Mouse (Mus musculus) intestine, embryonic 16.5 days (tissue): ENCODE measurements around the gene Gm9817. TPM values are rescaled to one million over a fixed set of nuclear protein-coding genes. Genes with fewer than 3 reads are reported as not detected.

Experiments
- ATAC-seq: fragments of 200-750 bp; cut with Nextera tagmentation; 2 replicates; pipeline ENCODE4 v1.8.0; 2017; ENCODE audit warnings: moderate TSS enrichment, moderate library complexity
- H3K27ac ChIP-seq: fragments of 300-500 bp; sonication (generic); 2 replicates; pipeline ENCODE4 v1.5.1; 2014; ENCODE audit warnings: mild to moderate bottlenecking, low read length
- H3K27me3 ChIP-seq: fragments of 300-500 bp; sonication (generic); replicated peaks from 2 replicates; pipeline ENCODE4 v1.6.1; 2014; ENCODE audit warnings: low read length, control low read depth, mixed read lengths; ENCODE audit not compliant: control insufficient read depth, insufficient read depth
- H3K36me3 ChIP-seq: fragments of 300-500 bp; sonication (generic); 2 replicates; pipeline ENCODE4 v1.6.1; 2014; ENCODE audit warnings: low read length, control low read depth; ENCODE audit not compliant: control insufficient read depth, insufficient read depth
- H3K4me1 ChIP-seq: fragments of 300-500 bp; sonication (generic); 2 replicates; pipeline ENCODE4 v1.6.1; 2014; ENCODE audit warnings: low read length, control low read depth, mixed read lengths; ENCODE audit not compliant: control insufficient read depth, insufficient read depth
- H3K4me2 ChIP-seq: fragments of 300-500 bp; sonication (generic); 2 replicates; pipeline ENCODE4 v1.6.1; 2014; ENCODE audit warnings: low read depth, low read length, control low read depth
- H3K4me3 ChIP-seq: fragments of 300-500 bp; sonication (generic); 2 replicates; pipeline ENCODE4 v1.5.1; 2014; ENCODE audit warnings: mild to moderate bottlenecking, low read length
- H3K9ac ChIP-seq: fragments of 300-500 bp; sonication (generic); 2 replicates; pipeline ENCODE4 v1.6.1; 2014; ENCODE audit warnings: low read depth, low read length
- H3K9me3 ChIP-seq: fragments of 300-500 bp; sonication (generic); 2 replicates; pipeline ENCODE4 v1.6.1; 2016; ENCODE audit warnings: low read length, control low read depth; ENCODE audit not compliant: control insufficient read depth
- WGBS: fragments of 180-500 bp; shearing (Covaris S2); extraction: QIAGEN DNeasy Blood & Tissue Kit; methylation state at CpG from one replicate; pipeline ENCODE4 v1.1.7; 2014; 5-methylcytosine and 5-hydroxymethylcytosine counted together
- polyA plus RNA-seq: library from polyadenylated mRNA; unstranded; fragments of >200 nt; fragmentation: Nextera tagmentation; extraction: Ambion mirVana; gene quantifications from 2 replicates; pipeline ENCODE4 v1.2.1, GENCODE M21; 2015

The Gm9817 gene
- polyA plus RNA-seq, 1 experiment from 2014 or later = not detected

DNA sequence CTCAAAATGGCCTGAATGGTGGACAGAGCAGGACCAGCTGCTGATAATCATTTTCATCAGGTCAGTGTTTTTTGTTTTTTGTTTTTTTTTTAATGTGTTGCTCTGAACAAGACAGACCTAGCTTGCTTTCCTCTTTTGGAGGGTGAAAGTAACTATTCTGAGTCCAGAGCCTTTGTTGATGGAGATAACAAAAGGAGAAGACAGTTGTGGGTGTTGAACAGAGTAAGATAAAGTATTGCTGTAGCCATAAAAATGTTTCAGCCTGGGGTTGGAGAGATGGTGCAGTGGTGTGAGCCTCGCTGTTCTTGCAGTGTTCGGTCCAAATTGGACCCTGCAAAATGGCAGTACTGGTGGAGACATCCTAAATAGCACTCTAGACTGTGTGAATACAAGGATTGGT, 2.8 kb upstream of the Gm9817 start:
- no peaks in the 10 kb centered on the region for H3K27me3 ChIP-seq
- WGBS = 93% methylated on average over 2 of the region's 2 CpGs
- peaks cover 8% of the 10 kb centered on the region; the same call in 1 of the 2 replicates for H3K9me3 ChIP-seq
- no peak overlapping the region for H3K27ac ChIP-seq
- H3K4me1 ChIP-seq = no peaks in the 10 kb centered on the region
- no peak overlapping the region for H3K4me3 ChIP-seq
- H3K36me3 ChIP-seq = no peaks in the 10 kb centered on the region
- no peak for ATAC-seq
- no peak overlapping the region for H3K4me2 ChIP-seq
- H3K9ac ChIP-seq = no peak overlapping the region

DNA sequence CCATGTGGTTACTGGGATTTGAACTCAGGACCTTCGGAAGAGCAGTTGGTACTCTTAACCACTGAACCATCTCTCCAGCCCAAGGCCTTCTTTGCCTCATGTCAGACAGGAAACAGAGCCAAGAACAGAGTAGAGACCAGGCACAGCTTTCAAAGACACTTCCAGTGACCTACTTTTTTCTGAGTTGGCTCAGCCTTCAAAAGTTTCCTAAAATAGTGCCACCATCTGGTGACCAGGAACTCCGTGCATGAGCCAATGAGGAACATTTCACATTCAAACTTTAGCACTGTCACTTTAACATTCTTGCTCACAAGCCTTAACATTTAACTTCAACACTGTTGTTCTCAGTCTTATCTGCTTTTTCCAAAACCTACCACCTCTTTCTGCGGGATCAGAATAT, 2.3 kb downstream of the Gm9817 start:
- ATAC-seq = no peak
- Histone ChIP-seq H3K4me1 (peaks cover 9% of the 10 kb centered on the region; the same call in 1 of the 2 replicates), H3K4me3 (no peak overlapping the region), H3K9me3 (peaks cover 12% of the 10 kb centered on the region), H3K27me3 (no peaks in the 10 kb centered on the region), H3K36me3 (no peaks in the 10 kb centered on the region), H3K9ac (no peak overlapping the region), H3K4me2 (no peak overlapping the region), H3K27ac (no peak overlapping the region)
- 91% methylated on average over 3 of the region's 3 CpGs for WGBS

DNA sequence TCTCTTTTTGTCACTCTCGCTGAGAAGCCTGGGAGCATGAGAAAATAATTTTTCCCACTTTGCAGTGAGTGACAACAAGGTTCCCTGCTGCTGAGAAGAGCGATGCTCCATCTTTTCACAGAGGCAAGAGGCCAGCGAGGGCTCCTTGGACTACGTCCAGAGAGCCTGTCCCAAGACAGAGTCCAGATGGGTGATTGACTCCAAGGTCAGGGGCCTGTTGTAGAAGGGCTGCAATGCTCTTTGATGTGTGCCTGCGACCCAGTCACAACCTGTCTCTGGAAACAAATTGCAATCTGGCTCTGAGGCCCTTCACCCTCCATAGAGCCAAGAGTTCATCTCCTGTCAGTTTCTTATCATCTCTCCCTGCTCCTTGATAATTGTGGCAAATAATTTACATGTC, 5.2 kb downstream of the Gm9817 start:
- no peak overlapping the region for H3K4me3 ChIP-seq
- WGBS = 14% methylated on average over 5 of the region's 5 CpGs
- peaks cover 12% of the 10 kb centered on the region for H3K9me3 ChIP-seq
- H3K36me3 ChIP-seq = no peaks in the 10 kb centered on the region
- H3K27me3 ChIP-seq = no peaks in the 10 kb centered on the region
- H3K9ac ChIP-seq = no peak overlapping the region
- H3K4me2 ChIP-seq = 0 out of 2 replicates have a peak overlapping the region, but pooled peaks have one; percentile 9
- ATAC-seq = peak; percentile 70
- peaks cover 12% of the 10 kb centered on the region for H3K4me1 ChIP-seq
- no peak overlapping the region for H3K27ac ChIP-seq

DNA sequence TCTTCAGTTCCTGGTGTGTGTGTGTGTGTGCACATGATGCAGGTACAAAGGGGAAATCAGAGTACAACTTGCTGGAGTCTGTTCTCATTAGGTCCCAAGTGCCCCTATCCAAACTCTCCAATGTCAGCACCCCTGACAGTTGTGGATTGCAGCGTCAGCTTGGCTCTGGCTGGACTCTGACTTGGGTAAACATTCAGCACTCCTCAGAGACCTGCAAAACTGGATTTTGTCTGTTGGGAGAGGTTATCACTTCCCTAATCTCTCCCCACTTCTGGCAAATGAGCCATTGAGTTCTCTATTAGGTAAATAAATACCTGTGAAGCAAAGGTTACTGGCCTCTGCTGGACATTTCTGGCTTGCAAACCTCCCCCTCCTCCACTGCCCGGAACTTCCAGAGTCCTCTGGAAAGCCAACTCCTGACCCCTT, 10.3 kb downstream of the Gm9817 start:
- peak; percentile 93 for ATAC-seq
- Histone ChIP-seq H3K4me3 (no peak overlapping the region), H3K27ac (peak overlapping the region; percentile 66), H3K9me3 (no peaks in the 10 kb centered on the region), H3K9ac (no peak overlapping the region), H3K36me3 (no peaks in the 10 kb centered on the region), H3K4me2 (0 out of 2 replicates have a peak overlapping the region, but pooled peaks have one; percentile 19), H3K4me1 (peaks cover 16% of the 10 kb centered on the region), H3K27me3 (no peaks in the 10 kb centered on the region)
- 17% methylated on average over 2 of the region's 2 CpGs for WGBS

DNA sequence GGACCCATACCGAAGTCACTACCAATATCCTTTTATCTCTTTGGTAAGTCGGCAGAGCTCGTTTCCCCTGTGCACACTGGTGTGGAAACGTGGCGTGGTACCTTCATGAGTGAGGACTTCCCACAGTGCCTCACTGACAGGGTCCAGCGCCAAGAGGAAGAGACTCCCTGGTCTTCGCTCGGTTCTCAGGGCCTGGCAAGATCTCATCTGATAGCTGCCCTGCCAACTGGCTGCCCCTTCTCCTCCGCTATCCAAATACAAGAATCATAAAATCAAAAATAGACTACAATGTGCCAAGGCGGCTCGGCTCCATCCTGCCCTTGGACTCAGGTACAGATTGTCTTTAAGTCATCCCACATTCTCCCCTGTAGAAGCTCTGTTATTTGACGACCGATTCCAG, 11.4 kb downstream of the Gm9817 start:
- H3K4me3 ChIP-seq = no peak overlapping the region

DNA sequence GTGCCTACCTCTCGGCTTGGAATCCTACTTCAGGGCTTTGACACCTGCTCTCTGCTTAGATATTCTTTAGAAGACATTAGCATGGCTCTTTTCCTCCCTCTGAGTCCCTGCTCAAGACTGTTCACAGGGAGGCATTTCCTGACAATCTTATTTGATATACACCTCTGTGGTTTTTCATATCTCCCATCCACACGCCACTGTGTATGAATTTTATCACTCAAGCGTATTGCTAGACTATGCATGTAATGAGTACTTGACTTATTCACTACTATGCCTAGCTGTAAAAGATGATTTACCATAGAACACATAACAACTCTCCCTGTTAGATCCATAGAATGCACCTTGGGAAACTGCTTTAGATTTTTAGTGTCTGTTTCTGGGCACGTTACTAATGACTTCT, 14.3 kb downstream of the Gm9817 start:
- Histone ChIP-seq H3K9ac (no peak overlapping the region), H3K27ac (no peak overlapping the region), H3K4me2 (no peak overlapping the region), H3K4me1 (peaks cover 12% of the 10 kb centered on the region), H3K9me3 (no peaks in the 10 kb centered on the region), H3K4me3 (no peak overlapping the region), H3K36me3 (no peaks in the 10 kb centered on the region), H3K27me3 (no peaks in the 10 kb centered on the region)
- ATAC-seq = no peak
- 84% methylated on average over 4 of the region's 4 CpGs for WGBS

More for the DNA sequence above, 11.4 kb downstream of the Gm9817 start:
- Histone ChIP-seq H3K4me1 (peaks cover 15% of the 10 kb centered on the region), H3K36me3 (no peaks in the 10 kb centered on the region), H3K9me3 (no peaks in the 10 kb centered on the region), H3K4me2 (no peak overlapping the region), H3K27me3 (no peaks in the 10 kb centered on the region), H3K27ac (no peak overlapping the region), H3K9ac (no peak overlapping the region)
- 55% methylated on average over 13 of the region's 13 CpGs for WGBS
- no peak for ATAC-seq

DNA sequence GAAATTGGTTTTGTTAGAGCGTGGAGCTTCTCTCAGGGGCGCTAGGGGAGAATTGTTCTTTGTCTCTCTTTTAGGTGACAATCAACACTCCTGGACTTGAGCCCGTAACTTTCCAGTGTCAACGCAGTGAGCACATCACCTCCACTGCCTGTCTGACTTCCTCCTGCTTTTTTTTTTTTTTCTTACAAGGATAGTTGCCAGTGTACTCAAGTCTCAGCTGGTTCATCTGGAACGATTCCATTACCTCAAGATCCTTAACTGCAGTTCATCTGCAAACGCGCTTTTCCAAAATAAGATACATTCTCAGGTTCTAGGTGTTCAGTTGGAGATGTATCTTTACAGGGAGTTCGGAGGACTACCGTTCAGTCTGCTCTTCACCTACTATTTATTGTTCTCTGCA, 16.5 kb downstream of the Gm9817 start:
- peaks cover 4% of the 10 kb centered on the region; the same call in 1 of the 2 replicates for H3K4me1 ChIP-seq
- no peak overlapping the region for H3K4me2 ChIP-seq
- no peak overlapping the region for H3K9ac ChIP-seq
- H3K9me3 ChIP-seq = no peaks in the 10 kb centered on the region
- H3K36me3 ChIP-seq = no peaks in the 10 kb centered on the region
- no peak overlapping the region for H3K27ac ChIP-seq
- H3K27me3 ChIP-seq = no peaks in the 10 kb centered on the region
- WGBS = 90% methylated on average over 9 of the region's 9 CpGs
- H3K4me3 ChIP-seq = no peak overlapping the region
- ATAC-seq = no peak

DNA sequence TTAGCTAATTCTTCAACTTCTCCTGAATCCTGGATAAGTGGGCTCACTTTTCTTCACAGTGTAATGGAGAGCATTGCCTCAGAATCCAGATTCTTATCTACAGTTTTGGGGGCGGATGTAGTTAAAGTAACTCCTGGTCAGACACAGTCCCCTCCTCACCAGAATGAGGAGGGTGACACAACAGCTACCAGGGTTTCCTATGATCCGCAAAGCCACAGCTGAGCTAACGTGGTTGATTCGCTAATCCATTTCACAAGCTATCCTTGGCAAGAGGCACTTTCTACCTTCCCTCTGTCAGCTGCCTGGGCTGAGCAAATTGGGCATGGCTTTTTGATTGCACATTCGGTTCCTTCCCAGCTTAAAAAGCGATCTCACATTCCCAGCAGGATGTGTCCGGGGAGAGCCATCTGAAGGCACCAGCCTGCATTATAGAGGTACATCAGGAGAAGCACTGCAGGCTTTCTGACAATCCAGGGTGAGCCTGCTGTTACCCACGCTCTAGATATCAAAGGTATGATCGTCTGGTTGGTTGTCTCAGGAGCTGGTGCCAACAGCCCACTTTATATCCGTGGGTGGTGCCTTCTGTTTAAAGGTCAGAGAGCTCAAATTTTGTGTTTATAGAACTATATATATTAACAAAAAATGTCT, 21.2 kb downstream of the Gm9817 start:
- WGBS = 73% methylated on average over 10 of the region's 10 CpGs
- Histone ChIP-seq H3K27me3 (no peaks in the 10 kb centered on the region), H3K4me1 (no peaks in the 10 kb centered on the region), H3K4me3 (no peak overlapping the region), H3K27ac (no peak overlapping the region), H3K9me3 (no peaks in the 10 kb centered on the region), H3K4me2 (no peak overlapping the region), H3K9ac (no peak overlapping the region), H3K36me3 (no peaks in the 10 kb centered on the region)
- ATAC-seq = no peak

DNA sequence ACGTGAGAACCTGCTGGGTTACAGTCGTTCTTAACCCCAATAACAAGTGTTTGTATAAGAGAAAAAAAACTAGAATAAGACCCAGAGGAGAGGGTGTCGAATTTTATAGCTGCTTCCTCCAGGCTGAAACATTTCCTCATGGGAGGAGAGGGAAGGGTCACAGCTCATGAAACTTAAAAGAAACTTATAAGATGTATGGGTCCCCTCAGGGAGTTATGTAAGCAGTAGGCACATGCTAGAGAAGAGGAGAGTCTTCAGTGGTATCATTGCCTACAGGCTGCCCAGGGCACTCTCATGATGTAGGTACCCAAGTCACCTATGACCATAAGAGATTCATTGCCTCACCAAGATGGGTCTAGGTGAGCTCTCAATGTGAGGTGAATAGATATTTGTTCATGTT, 28.0 kb downstream of the Gm9817 start:
- H3K4me1 ChIP-seq = no peaks in the 10 kb centered on the region
- WGBS = 48% methylated on average over 3 of the region's 3 CpGs

More for the DNA sequence above, 28.0 kb downstream of the Gm9817 start:
- Histone ChIP-seq H3K4me2 (no peak overlapping the region), H3K27me3 (no peaks in the 10 kb centered on the region), H3K4me3 (no peak overlapping the region), H3K9ac (no peak overlapping the region), H3K27ac (no peak overlapping the region), H3K9me3 (no peaks in the 10 kb centered on the region), H3K36me3 (no peaks in the 10 kb centered on the region)
- no peak for ATAC-seq
